Comparison of ENCODE assay signal across 8 mouse cellular contexts in the genomic region with DNA sequence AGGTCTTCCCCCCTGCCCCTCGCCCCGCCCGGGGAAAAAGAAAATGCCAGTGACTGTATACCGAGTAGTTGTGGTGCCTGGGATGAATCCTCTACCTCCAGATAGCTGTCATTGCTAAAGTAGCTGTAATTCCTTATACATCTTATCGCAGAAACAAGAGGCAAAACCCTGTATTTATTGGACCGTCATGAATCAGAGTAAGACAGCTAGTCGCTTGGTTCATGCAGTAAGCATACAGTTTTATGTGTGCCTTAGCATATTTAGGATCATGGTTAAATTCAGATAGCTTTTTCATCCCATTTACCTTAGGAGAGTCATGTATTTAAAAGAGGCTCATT. TPM values are rescaled to one million over a fixed set of nuclear protein-coding genes. Genes with fewer than 3 reads are reported as not detected.
DNase-seq lines count a peak whose midpoint lies in the region; ATAC-seq and TF ChIP-seq lines count a peak whose summit lies in the region.

No protein-coding gene starts in this region.

- intact Hi-C loops in heart, postnatal 14 days (cut with DNase I) = no loop called here

- H3K27ac ChIP-seq in heart, embryonic 15.5 days = peak overlapping the region; percentile 98
- peak overlapping the region; percentile 82 for H3K27ac ChIP-seq in MEL (ENCODE audit: control insufficient read depth, low read depth, low read length)
- peak overlapping the region; percentile 96; the same call in 1 of the 2 replicates for H3K27ac ChIP-seq in hindbrain, embryonic 12.5 days
- H3K27ac ChIP-seq in midbrain, embryonic 12.5 days (replicated peaks) = 0 out of 2 replicates have a peak overlapping the region, but pooled peaks have one; percentile 90

- H3K27me3 ChIP-seq in heart, embryonic 15.5 days = no peaks in the 10 kb centered on the region
- H3K27me3 ChIP-seq in MEL (ENCODE audit: control insufficient read depth in 1 of 2, insufficient read depth in 2 of 2, low read length in 2 of 2) = no peaks in the 10 kb centered on the region
- H3K27me3 ChIP-seq in hindbrain, embryonic 12.5 days = peaks cover 5% of the 10 kb centered on the region; the same call in 1 of the 2 replicates
- no peaks in the 10 kb centered on the region for H3K27me3 ChIP-seq in midbrain, embryonic 12.5 days

- H3K4me1 ChIP-seq in heart, embryonic 15.5 days (replicated peaks) = peaks cover 21% of the 10 kb centered on the region
- H3K4me1 ChIP-seq in MEL (ENCODE audit: control insufficient read depth in 1 of 2, insufficient read depth in 2 of 2, low read length in 2 of 2) = peaks cover 19 to 27% of the 10 kb centered on the region in 2 experiments
- peaks cover 15% of the 10 kb centered on the region for H3K4me1 ChIP-seq in hindbrain, embryonic 12.5 days
- peaks cover 6% of the 10 kb centered on the region for H3K4me1 ChIP-seq in midbrain, embryonic 12.5 days

- DNase-seq in heart, postnatal 14 days = no peak
- peak; percentile 74 for DNase-seq in MEL (ENCODE audit: low read depth, low spot score)
- no peak for DNase-seq in cerebellum, adult 9-10 months
- no peak for DNase-seq in kidney, postnatal 10 days
- no peak for DNase-seq in frontal cortex, postnatal 36 days (ENCODE audit: low spot score in 2 of 2)

- peak overlapping the region; percentile 93 for H3K4me3 ChIP-seq in heart, embryonic 15.5 days
- H3K4me3 ChIP-seq in MEL (ENCODE audit: control insufficient read depth in 1 of 2, insufficient read depth in 1 of 2, low read depth in 2 of 2, low read length in 2 of 2) = peak overlapping the region; percentile 97 to 99
- peak overlapping the region; percentile 99 for H3K4me3 ChIP-seq in hindbrain, embryonic 12.5 days
- peak overlapping the region; percentile 100 for H3K4me3 ChIP-seq in midbrain, embryonic 12.5 days

- no peak for TF ChIP-seq EP300 in MEL (IDR thresholded peaks at IDR 0.05; ENCODE audit: low read depth in 1 of 2, low read length in 2 of 2)

- no peak for TF ChIP-seq CTCF in MEL (IDR thresholded peaks at IDR 0.05 in 2 of 3, conservative IDR thresholded peaks at IDR 0.05 in 1 of 3; ENCODE audit: control insufficient read depth in 1 of 3, insufficient read depth in 1 of 3, low read depth in 2 of 3, low read length in 3 of 3, poor library complexity in 1 of 3, severe bottlenecking in 1 of 3)

- H3K4me2 ChIP-seq in heart, embryonic 15.5 days = peak overlapping the region; percentile 82
- peak overlapping the region; percentile 90 for H3K4me2 ChIP-seq in hindbrain, embryonic 12.5 days (replicated peaks)
- peak overlapping the region; percentile 93 for H3K4me2 ChIP-seq in midbrain, embryonic 12.5 days (replicated peaks)

- TF ChIP-seq RAD21 in MEL (IDR thresholded peaks at IDR 0.05; ENCODE audit: low read depth, low read length) = no peak

- H3K79me2 ChIP-seq in MEL (ENCODE audit: control insufficient read depth, insufficient read depth, low read length, poor library complexity) = peaks cover 39% of the 10 kb centered on the region

- WGBS in heart, embryonic 15.5 days = 6% methylated on average over 7 of the region's 7 CpGs
- WGBS in hindbrain, embryonic 12.5 days = 10% methylated on average over 7 of the region's 7 CpGs
- 13% methylated on average over 7 of the region's 7 CpGs for WGBS in midbrain, embryonic 12.5 days

- H3K36me3 ChIP-seq in heart, embryonic 15.5 days = no peaks in the 10 kb centered on the region; the same call in 1 of the 2 replicates
- peaks cover 34 to 37% of the 10 kb centered on the region in 2 experiments for H3K36me3 ChIP-seq in MEL (ENCODE audit: control insufficient read depth in 1 of 2, insufficient read depth in 2 of 2, low read length in 2 of 2)
- H3K36me3 ChIP-seq in hindbrain, embryonic 12.5 days = no peaks in the 10 kb centered on the region
- no peaks in the 10 kb centered on the region for H3K36me3 ChIP-seq in midbrain, embryonic 12.5 days

- no peaks in the 10 kb centered on the region for H3K9me3 ChIP-seq in heart, embryonic 15.5 days (replicated peaks)
- H3K9me3 ChIP-seq in MEL (replicated peaks; ENCODE audit: insufficient read depth, low read length) = no peaks in the 10 kb centered on the region
- H3K9me3 ChIP-seq in hindbrain, embryonic 12.5 days (replicated peaks) = no peaks in the 10 kb centered on the region
- no peaks in the 10 kb centered on the region for H3K9me3 ChIP-seq in midbrain, embryonic 12.5 days

- peak overlapping the region; percentile 91 for H3K9ac ChIP-seq in heart, embryonic 15.5 days
- H3K9ac ChIP-seq in MEL (ENCODE audit: control insufficient read depth, low read depth, low read length, poor library complexity, severe bottlenecking) = peak overlapping the region; percentile 100
- H3K9ac ChIP-seq in hindbrain, embryonic 12.5 days = peak overlapping the region; percentile 99
- H3K9ac ChIP-seq in midbrain, embryonic 12.5 days (replicated peaks) = peak overlapping the region; percentile 99

- TF ChIP-seq POLR2A in MEL (IDR thresholded peaks at IDR 0.05; ENCODE audit: control insufficient read depth in 1 of 2, insufficient read depth in 1 of 2, low read depth in 1 of 2, low read length in 2 of 2, poor library complexity in 1 of 2) = no peak

- no peak for ATAC-seq in heart, embryonic 15.5 days (replicated peaks; ENCODE audit: insufficient number of reproducible peaks, insufficient read depth, low FRiP score, low read depth)
- ATAC-seq in hindbrain, embryonic 12.5 days (ENCODE audit: low FRiP score) = no peak
- ATAC-seq in midbrain, embryonic 12.5 days (ENCODE audit: low FRiP score, low read depth) = no peak

TF ChIP-seq in MEL, 35 proteins besides CTCF, POLR2A, EP300 and RAD21:
- TF ChIP-seq MYC (IDR thresholded peaks at IDR 0.05; ENCODE audit: low read depth, low read length) (no peak), ZKSCAN1 (IDR thresholded peaks at IDR 0.05; ENCODE audit: low read depth, low read length) (no peak), ZC3H11A (IDR thresholded peaks at IDR 0.05; ENCODE audit: low read depth, low read length) (no peak), GATA1 (IDR thresholded peaks at IDR 0.05; ENCODE audit: low read depth, low read length) (0 out of 2 replicates have a peak, but pooled peaks have one; percentile 12), POLR2AphosphoS5 (IDR thresholded peaks at IDR 0.05; ENCODE audit: borderline replicate concordance, low read depth, low read length) (no peak), MAZ (IDR thresholded peaks at IDR 0.05; ENCODE audit: low read depth, low read length) (no peak)

RNA-seq across cellular contexts. Expression of gene Zfr, which starts 1.5 kb away (rescaled TPM):
- 79.7 and 99.0 TPM in 2 replicates for polyA plus RNA-seq in heart, embryonic 15.5 days (2015; fragmentation: Nextera tagmentation; extraction: Ambion mirVana)
- 10 to 100 TPM; 83.0 to 89.6 TPM for total RNA-seq in heart, postnatal 14 days (2021)
- total RNA-seq in MEL (2012; rRNA removed) = 51.3 and 54.4 TPM in 2 replicates
- 100 to 1,000 TPM; 108 to 199 TPM for polyA plus RNA-seq in MEL (2012; ENCODE audit: insufficient read depth in 1 of 2, insufficient read length in 2 of 2, low read depth in 1 of 2, low replicate concordance in 2 of 2, missing spikeins in 1 of 2)
- 127 and 132 TPM in 2 replicates for polyA plus RNA-seq in hindbrain, embryonic 12.5 days (2016; fragmentation: Nextera tagmentation; extraction: Ambion mirVana)
- polyA plus RNA-seq in midbrain, embryonic 12.5 days (2016; fragmentation: Nextera tagmentation; extraction: Ambion mirVana) = 128 and 132 TPM in 2 replicates
